Mouse (Mus musculus): ENCODE data around the gene Kcnh7. TPM values are rescaled to one million over a fixed set of nuclear protein-coding genes. Genes with fewer than 3 reads are reported as not detected.
A peak's percentile ranks its signal among the peaks of the same experiment; 100 is the strongest.

Kcnh7 gene
- total RNA-seq, 2 experiments from 2014 or later: 0.10 to 0.27 TPM

DNA sequence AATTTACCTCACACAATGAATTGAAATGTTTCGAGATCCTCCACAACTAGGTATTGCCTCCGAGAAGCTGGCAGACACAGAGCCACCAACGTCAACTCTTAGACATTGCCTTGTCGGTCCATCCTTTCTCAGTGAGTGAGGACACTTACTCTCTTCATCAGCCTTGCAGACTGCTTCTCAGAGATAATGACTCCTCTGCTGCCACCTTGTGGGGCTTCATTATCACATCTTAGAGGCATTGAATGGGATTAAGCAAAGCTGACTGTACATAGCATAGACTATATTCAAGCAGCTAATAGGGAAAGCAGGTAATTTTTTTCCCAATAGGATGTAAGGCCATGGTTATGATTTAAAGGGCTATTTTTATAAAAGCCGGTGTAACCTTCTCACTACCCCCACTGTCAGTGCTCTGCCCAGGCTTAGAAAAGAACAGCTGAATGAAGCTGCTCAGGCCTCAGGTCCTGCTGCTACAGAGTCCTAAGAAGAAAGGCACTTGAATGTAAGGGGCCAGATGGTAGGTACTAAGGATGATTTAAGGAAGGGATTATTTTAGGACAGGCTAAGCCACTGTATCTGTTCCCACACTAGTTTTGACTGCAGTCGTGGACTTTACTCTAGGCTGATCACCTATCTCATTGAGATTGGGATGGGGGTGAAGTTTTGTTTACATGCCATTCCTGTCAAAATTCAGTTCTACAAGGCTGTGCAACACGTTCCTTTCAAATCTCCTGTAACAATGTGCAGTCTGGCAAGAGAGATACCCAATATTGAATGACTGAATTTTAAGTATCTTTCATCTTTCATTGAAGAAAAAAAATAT, 529.4 kb downstream of the Kcnh7 start:
- peak in 1 of 2 experiments; percentile 21 for DNase-seq
- intact Hi-C loops (cut with DNase I): no loop called here

DNA sequence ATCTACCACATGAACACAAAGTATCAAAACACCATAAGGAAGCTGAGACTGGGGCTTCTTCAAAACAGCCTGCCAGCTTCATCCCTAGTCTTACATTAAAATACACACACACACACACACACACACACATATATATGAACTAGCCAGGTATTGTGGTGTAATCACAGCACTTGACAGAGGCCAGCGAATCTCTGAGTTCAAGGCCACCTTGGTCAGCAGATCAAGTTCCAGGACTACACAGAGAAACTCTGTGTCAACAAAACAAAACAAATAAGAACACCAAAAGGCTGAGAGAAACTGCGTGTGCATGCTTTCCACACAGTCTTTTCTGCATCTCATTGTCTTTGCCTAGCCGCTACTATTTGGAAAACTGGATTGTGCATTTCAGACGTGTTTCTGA, 531.6 kb downstream of the Kcnh7 start:
- no peak for DNase-seq
- intact Hi-C loops (cut with DNase I): no loop called here

DNA sequence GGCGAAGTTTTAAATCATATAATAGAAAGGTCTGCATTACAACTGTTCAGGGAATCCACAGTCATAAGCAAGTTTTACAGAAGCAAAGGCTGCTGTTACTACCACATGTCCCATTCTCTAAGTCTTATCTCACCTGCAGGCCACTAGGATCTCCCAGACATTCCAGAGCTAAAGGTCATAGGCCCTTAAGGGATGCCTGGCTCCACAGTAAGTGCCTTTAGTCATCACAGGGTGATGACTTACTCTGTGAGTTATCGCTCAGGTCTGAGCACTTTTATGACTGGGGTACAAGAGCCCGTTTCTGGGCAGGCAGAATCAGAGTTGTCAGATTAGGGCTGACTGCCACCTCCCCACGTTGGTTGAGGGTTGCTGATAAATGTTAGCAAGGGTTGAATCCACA, 532.2 kb downstream of the Kcnh7 start:
- DNase-seq: no peak
- intact Hi-C loops (cut with DNase I): no loop called here

DNA sequence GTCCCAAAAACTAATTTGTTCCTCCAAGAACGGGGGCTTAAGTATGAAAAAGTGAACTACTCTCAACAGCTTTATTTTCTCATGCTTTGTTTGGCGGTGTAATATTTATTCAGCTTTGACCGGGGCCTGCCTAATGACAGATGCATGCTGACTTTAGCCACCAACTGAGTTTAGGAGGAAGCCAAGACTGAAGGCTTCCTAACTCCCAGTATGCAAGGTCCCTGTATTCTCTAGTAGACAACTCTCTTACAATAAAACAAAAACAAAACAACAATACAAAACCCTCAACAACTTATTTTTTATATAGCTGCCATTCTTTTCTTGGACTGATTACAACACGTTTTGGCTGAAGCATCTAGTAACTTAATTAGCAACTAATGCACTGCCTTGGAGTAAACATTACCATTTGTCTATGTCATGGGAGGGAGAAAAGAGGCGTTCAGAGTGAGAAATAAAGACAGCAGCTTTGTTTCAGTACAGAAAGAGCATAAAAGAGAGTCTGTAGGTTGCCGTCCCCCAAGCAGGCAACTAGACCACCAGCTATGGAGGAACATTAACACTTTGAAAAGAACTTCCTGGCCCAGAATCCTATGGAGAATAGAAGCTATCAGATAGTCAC, 537.3 kb downstream of the Kcnh7 start:
- intact Hi-C loops (cut with DNase I): no loop called here
- no peak for DNase-seq

DNA sequence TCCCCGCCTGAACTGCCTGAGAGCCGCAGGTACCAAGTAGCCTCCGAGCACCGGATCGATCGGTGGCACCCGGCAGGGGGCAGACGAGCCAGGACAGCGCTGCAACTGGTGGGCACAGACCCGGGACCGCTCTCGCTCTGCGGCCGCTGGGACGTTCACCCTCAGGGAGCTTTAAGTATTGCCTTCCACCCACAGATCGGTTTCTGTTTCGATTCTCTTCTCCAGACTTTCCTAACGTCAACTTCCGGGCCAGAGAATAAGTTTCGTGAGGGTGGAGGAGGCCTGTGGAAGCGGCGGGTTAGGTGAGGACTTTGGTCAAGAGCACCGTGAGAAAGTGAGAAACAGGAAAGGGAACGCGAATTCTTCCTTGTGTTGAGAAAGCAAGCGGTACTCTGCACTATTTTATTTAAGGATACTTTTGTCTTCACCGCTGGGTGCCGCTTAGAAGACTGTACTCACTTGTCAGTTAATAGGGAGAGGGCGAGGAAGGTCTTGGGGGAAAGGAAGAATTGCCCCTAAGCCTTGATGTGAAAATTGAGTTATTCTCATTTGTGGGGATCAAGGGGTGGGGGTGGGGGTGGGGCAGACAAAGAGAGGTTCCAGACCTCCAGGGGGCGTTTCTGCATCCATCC, 538.0 kb downstream of the Kcnh7 start, which contains the start of gene Ifih1:
Gene Ifih1 (minus strand): TSS at position 242 of the 632 bp plus-strand sequence.
- peak; percentile 38 to 47 for DNase-seq
- intact Hi-C loops (cut with DNase I): no loop called here

DNA sequence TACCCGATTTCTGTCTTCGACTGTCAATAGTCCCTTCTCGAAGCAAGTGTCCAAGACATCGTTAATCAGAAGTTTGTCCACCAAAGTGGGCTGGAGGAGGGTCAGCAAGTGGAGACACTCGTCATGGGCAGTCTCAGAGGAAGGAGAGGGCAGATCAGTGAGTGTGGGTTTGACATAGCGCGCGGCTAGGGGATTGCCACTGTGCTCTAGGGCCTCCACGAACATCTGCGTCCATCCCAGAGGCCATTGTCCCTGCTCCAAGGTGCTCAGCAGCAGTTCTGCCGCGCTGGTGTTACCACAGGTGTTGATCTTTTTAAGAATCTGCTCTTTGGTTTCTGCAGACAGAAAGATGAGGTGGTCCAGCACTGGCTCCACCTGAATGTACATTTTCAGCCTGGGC, 538.6 kb downstream of the Kcnh7 start:
- peak in 1 of 2 experiments; percentile 19 for DNase-seq
- intact Hi-C loops (cut with DNase I): no loop called here

DNA sequence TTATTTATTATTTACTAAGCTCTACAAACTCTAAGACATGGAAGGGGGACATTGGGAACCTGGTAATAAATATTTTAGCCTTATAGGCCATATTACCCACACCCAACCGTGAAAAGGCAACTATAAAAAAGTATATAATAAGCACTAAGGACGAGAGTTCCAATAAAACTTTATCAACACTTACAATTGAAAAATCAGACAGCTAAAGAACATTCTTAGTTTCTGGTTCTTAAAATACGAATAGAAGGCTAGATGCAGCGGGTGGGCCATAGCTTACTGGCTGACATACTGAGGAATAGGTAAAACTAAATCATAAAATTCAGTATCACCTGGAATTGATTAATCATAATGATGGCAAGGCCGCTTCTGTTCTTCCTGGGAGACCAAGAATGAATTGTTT, 539.2 kb downstream of the Kcnh7 start:
- DNase-seq: no peak
- intact Hi-C loops (cut with DNase I): no loop called here
